Mouse (Mus musculus) left cerebral cortex, postnatal 36 days (tissue): ENCODE measurements around the gene Hnrnpl. TPM values are rescaled to one million over a fixed set of nuclear protein-coding genes. Genes with fewer than 3 reads are reported as not detected.

Source experiments
- DNase-seq, 2 experiments: peaks; one replicate each; pipeline ENCODE4 v3.0.0; 2021 to 2022; ENCODE audit warnings: low spot score in 2 of 2, mixed read lengths in 1 of 2
- intact Hi-C: fragments of 180-260 bp; cut with DNase I; formaldehyde crosslinking; loops from one replicate; pipeline ENCODE4 v1.15.1; 2025
- total RNA-seq, 2 experiments: library from RNA; stranded (reverse); gene quantifications; 2 replicates each; pipeline ENCODE4 v1.2.3; 2021

Gene Hnrnpl
- 100 to 1,000 TPM; 414 to 415 TPM for total RNA-seq

GRCm38 (mm10) chr7:28808221-28808941, at the start of gene Hnrnpl:
Hnrnpl (plus strand) TSS chr7:28808541.
- peak in 1 of 2 experiments; percentile 49 for DNase-seq
- intact Hi-C loops = no loop called here

- intact Hi-C loops = no loop called here
- no peak for DNase-seq
Observed at GRCm38 (mm10) chr7:28758623-28759022, 49.7 kb upstream of the Hnrnpl start.

GRCm38 (mm10) chr7:28761907-28762306, 46.4 kb upstream of the Hnrnpl start:
- intact Hi-C loops = no loop called here
- no peak for DNase-seq

- intact Hi-C loops = no loop called here
- no peak for DNase-seq
Observed at GRCm38 (mm10) chr7:28765211-28765610, 43.1 kb upstream of the Hnrnpl start.

GRCm38 (mm10) chr7:28766173-28766879, 42.0 kb upstream of the Hnrnpl start, which contains the start of gene Sirt2:
Sirt2 (plus strand) TSS chr7:28766735.
- DNase-seq = peak; percentile 98
- intact Hi-C loops = no loop called here

GRCm38 (mm10) chr7:28766910-28767309, 41.4 kb upstream of the Hnrnpl start:
- no peak for DNase-seq
- intact Hi-C loops = no loop called here

GRCm38 (mm10) chr7:28767462-28767965, 40.8 kb upstream of the Hnrnpl start, which contains the start of gene Nfkbib:
Nfkbib (minus strand) TSS chr7:28767512.
- intact Hi-C loops = no loop called here
- DNase-seq = no peak

- DNase-seq = no peak
- intact Hi-C loops = no loop called here
Observed at GRCm38 (mm10) chr7:28769414-28769958, 38.9 kb upstream of the Hnrnpl start.

- intact Hi-C loops = no loop called here
- DNase-seq = no peak
Observed at GRCm38 (mm10) chr7:28770309-28770708, 38.0 kb upstream of the Hnrnpl start.

- intact Hi-C loops = no loop called here
- no peak for DNase-seq
Observed at GRCm38 (mm10) chr7:28771867-28772266, 36.5 kb upstream of the Hnrnpl start.

- intact Hi-C loops = no loop called here
- no peak for DNase-seq
Observed at GRCm38 (mm10) chr7:28773163-28773562, 35.2 kb upstream of the Hnrnpl start.

GRCm38 (mm10) chr7:28774164-28774563, 34.2 kb upstream of the Hnrnpl start:
- intact Hi-C loops = no loop called here
- no peak for DNase-seq

GRCm38 (mm10) chr7:28775129-28775528, 33.2 kb upstream of the Hnrnpl start:
- DNase-seq = no peak
- intact Hi-C loops = no loop called here

GRCm38 (mm10) chr7:28778825-28779224, 29.5 kb upstream of the Hnrnpl start:
- intact Hi-C loops = no loop called here
- DNase-seq = no peak

- intact Hi-C loops = loop anchor here (10.0 kb wide), 1 partner anchor 255 kb away; no protein-coding TSS in a partner anchor
- peak; percentile 78 to 88 for DNase-seq
Observed at GRCm38 (mm10) chr7:28780067-28780658, 28.2 kb upstream of the Hnrnpl start.

GRCm38 (mm10) chr7:28780857-28781256, 27.5 kb upstream of the Hnrnpl start:
- peak; percentile 32 to 33 for DNase-seq
- intact Hi-C loops = loop anchor here (10.0 kb wide), 1 partner anchor 254 kb away; no protein-coding TSS in a partner anchor

GRCm38 (mm10) chr7:28781261-28781663, 27.1 kb upstream of the Hnrnpl start:
- no peak for DNase-seq
- intact Hi-C loops = loop anchor here (10.0 kb wide), 1 partner anchor 254 kb away; no protein-coding TSS in a partner anchor

GRCm38 (mm10) chr7:28785161-28785560, 23.2 kb upstream of the Hnrnpl start:
- intact Hi-C loops = loop anchor here (10.0 kb wide), 1 partner anchor 250 kb away; no protein-coding TSS in a partner anchor
- no peak for DNase-seq

GRCm38 (mm10) chr7:28787884-28788283, 20.5 kb upstream of the Hnrnpl start:
- intact Hi-C loops = loop anchor here (10.0 kb wide), 1 partner anchor 247 kb away; no protein-coding TSS in a partner anchor
- DNase-seq = no peak
